Mouse (Mus musculus) stomach, embryonic 16.5 days (tissue): ENCODE results near the gene Dnajc3. TPM values are rescaled to one million over a fixed set of nuclear protein-coding genes. Genes with fewer than 3 reads are reported as not detected.
"Not testable (repeated sequence)": the region's sequence is repeated elsewhere in the genome, so short reads cannot be mapped to it uniquely, and the experiment has no call there.

Source experiments
- ATAC-seq: fragments of 200-750 bp; cut with Nextera tagmentation; 2 replicates; pipeline ENCODE4 v1.8.0; 2017; ENCODE audit warnings: moderate number of reproducible peaks, moderate TSS enrichment; ENCODE audit not compliant: insufficient read depth, low FRiP score
- H3K27ac ChIP-seq: fragments of 300-500 bp; sonication (generic); 2 replicates; pipeline ENCODE4 v1.5.1; 2014; ENCODE audit warnings: low read length
- H3K27me3 ChIP-seq: fragments of 300-500 bp; sonication (generic); 2 replicates; pipeline ENCODE4 v1.6.1; 2014; ENCODE audit warnings: low read length, control low read depth, mixed read lengths; ENCODE audit not compliant: control insufficient read depth, insufficient read depth
- H3K36me3 ChIP-seq: fragments of 300-500 bp; sonication (generic); 2 replicates; pipeline ENCODE4 v1.6.1; 2014; ENCODE audit warnings: low read length; ENCODE audit not compliant: control insufficient read depth, insufficient read depth
- H3K4me1 ChIP-seq: fragments of 300-500 bp; sonication (generic); 2 replicates; pipeline ENCODE4 v1.6.1; 2014; ENCODE audit warnings: low read length, control low read depth, mixed read lengths; ENCODE audit not compliant: control insufficient read depth, insufficient read depth
- H3K4me2 ChIP-seq: fragments of 300-500 bp; sonication (generic); 2 replicates; pipeline ENCODE4 v1.6.1; 2014; ENCODE audit warnings: low read depth, low read length, mixed read lengths
- H3K4me3 ChIP-seq: fragments of 300-500 bp; sonication (generic); replicated peaks from 2 replicates; pipeline ENCODE4 v1.5.1; 2014; ENCODE audit warnings: mild to moderate bottlenecking, low read length
- H3K9ac ChIP-seq: fragments of 300-500 bp; sonication (generic); 2 replicates; pipeline ENCODE4 v1.6.1; 2014; ENCODE audit warnings: low read length
- H3K9me3 ChIP-seq: fragments of 300-500 bp; sonication (generic); replicated peaks from 2 replicates; pipeline ENCODE4 v1.6.1; 2016; ENCODE audit warnings: low read length, control low read depth; ENCODE audit not compliant: control insufficient read depth
- WGBS: fragments of 180-500 bp; shearing (Covaris S2); extraction: QIAGEN DNeasy Blood & Tissue Kit; methylation state at CpG from one replicate; pipeline ENCODE4 v1.1.7; 2014; 5-methylcytosine and 5-hydroxymethylcytosine counted together
- polyA plus RNA-seq: library from polyadenylated mRNA; unstranded; fragments of >200 nt; fragmentation: Nextera tagmentation; extraction: Ambion mirVana; gene quantifications from 2 replicates; pipeline ENCODE4 v1.2.1, GENCODE M21; 2015

Gene Dnajc3
- polyA plus RNA-seq, 1 experiment from 2014 or later: 60.1 TPM

- ATAC-seq: no peak
- H3K4me1 ChIP-seq: no peaks in the 10 kb centered on the region
- H3K36me3 ChIP-seq: peaks cover 32% of the 10 kb centered on the region
- H3K27ac ChIP-seq: no peak overlapping the region
- no peak overlapping the region for H3K4me2 ChIP-seq
- no peaks in the 10 kb centered on the region for H3K27me3 ChIP-seq
- 92% methylated on average over 6 of the region's 6 CpGs for WGBS
- no peaks in the 10 kb centered on the region for H3K9me3 ChIP-seq
- H3K4me3 ChIP-seq: no peak overlapping the region
- no peak overlapping the region for H3K9ac ChIP-seq
Observed at GRCm38 (mm10) chr14:118972268-118972667, 34.5 kb downstream of the Dnajc3 start.

GRCm38 (mm10) chr14:118977136-118977816, 39.5 kb downstream of the Dnajc3 start:
- Histone ChIP-seq H3K27ac (no peak overlapping the region), H3K9ac (no peak overlapping the region), H3K36me3 (peaks cover 21% of the 10 kb centered on the region), H3K4me1 (no peaks in the 10 kb centered on the region), H3K9me3 (no peaks in the 10 kb centered on the region), H3K4me2 (no peak overlapping the region), H3K4me3 (no peak overlapping the region), H3K27me3 (no peaks in the 10 kb centered on the region)
- WGBS: 73% methylated on average over 8 of the region's 8 CpGs
- ATAC-seq: no peak

GRCm38 (mm10) chr14:118979571-118980325, 42.0 kb downstream of the Dnajc3 start:
- H3K27me3 ChIP-seq: no peaks in the 10 kb centered on the region
- no peaks in the 10 kb centered on the region for H3K4me1 ChIP-seq
- H3K9ac ChIP-seq: no peak overlapping the region
- ATAC-seq: no peak
- no peak overlapping the region for H3K4me2 ChIP-seq
- peaks cover 17% of the 10 kb centered on the region for H3K36me3 ChIP-seq
- no peak overlapping the region for H3K27ac ChIP-seq
- H3K9me3 ChIP-seq: no peaks in the 10 kb centered on the region
- 72% methylated on average over 7 of the region's 7 CpGs for WGBS
- H3K4me3 ChIP-seq: no peak overlapping the region

GRCm38 (mm10) chr14:118980358-118980757, 42.6 kb downstream of the Dnajc3 start:
- H3K9me3 ChIP-seq: no peaks in the 10 kb centered on the region
- H3K27ac ChIP-seq: no peak overlapping the region
- no peak overlapping the region for H3K4me2 ChIP-seq
- H3K4me1 ChIP-seq: no peaks in the 10 kb centered on the region
- ATAC-seq: no peak
- WGBS: 67% methylated on average over 5 of the region's 5 CpGs
- H3K36me3 ChIP-seq: peaks cover 16% of the 10 kb centered on the region
- no peak overlapping the region for H3K4me3 ChIP-seq
- no peak overlapping the region for H3K9ac ChIP-seq
- H3K27me3 ChIP-seq: no peaks in the 10 kb centered on the region

GRCm38 (mm10) chr14:118980890-118981289, 43.1 kb downstream of the Dnajc3 start:
- Histone ChIP-seq H3K9ac (no peak overlapping the region), H3K36me3 (peaks cover 10% of the 10 kb centered on the region), H3K4me1 (no peaks in the 10 kb centered on the region), H3K4me2 (no peak overlapping the region), H3K4me3 (no peak overlapping the region), H3K27me3 (no peaks in the 10 kb centered on the region), H3K27ac (no peak overlapping the region), H3K9me3 (no peaks in the 10 kb centered on the region)
- 79% methylated on average over 8 of the region's 8 CpGs for WGBS
- no peak for ATAC-seq

- H3K9me3 ChIP-seq, H3K4me2 ChIP-seq, H3K36me3 ChIP-seq, H3K27ac ChIP-seq, H3K27me3 ChIP-seq, H3K4me3 ChIP-seq, H3K4me1 ChIP-seq, H3K9ac ChIP-seq: not testable (repeated sequence)
- WGBS: 84% methylated on average over 4 of the region's 6 CpGs
- 0 out of 2 replicates have a peak, but pooled peaks have one; percentile 40 for ATAC-seq
Observed at GRCm38 (mm10) chr14:118981711-118982428, 44.1 kb downstream of the Dnajc3 start.

GRCm38 (mm10) chr14:118982429-118983045, 44.8 kb downstream of the Dnajc3 start:
- H3K4me3 ChIP-seq, H3K36me3 ChIP-seq, H3K27me3 ChIP-seq, H3K4me2 ChIP-seq, H3K9ac ChIP-seq, H3K4me1 ChIP-seq, H3K9me3 ChIP-seq: not testable (repeated sequence)
- 65% methylated on average over 9 of the region's 11 CpGs for WGBS
- peak overlapping the region; percentile 17; the same call in 1 of the 2 replicates for H3K27ac ChIP-seq
- 0 out of 2 replicates have a peak, but pooled peaks have one; percentile 63 for ATAC-seq

- Histone ChIP-seq H3K9me3 (no peaks in the 10 kb centered on the region), H3K27ac (no peak overlapping the region), H3K4me2 (no peak overlapping the region), H3K9ac (no peak overlapping the region), H3K4me3 (no peak overlapping the region), H3K27me3 (no peaks in the 10 kb centered on the region), H3K36me3 (no peaks in the 10 kb centered on the region), H3K4me1 (no peaks in the 10 kb centered on the region)
- no peak for ATAC-seq
Observed at GRCm38 (mm10) chr14:118983396-118983795, 45.6 kb downstream of the Dnajc3 start.

- Histone ChIP-seq H3K36me3 (no peaks in the 10 kb centered on the region), H3K27me3 (no peaks in the 10 kb centered on the region), H3K9me3 (no peaks in the 10 kb centered on the region), H3K27ac (no peak overlapping the region), H3K9ac (no peak overlapping the region), H3K4me1 (no peaks in the 10 kb centered on the region), H3K4me3 (no peak overlapping the region), H3K4me2 (no peak overlapping the region)
- no peak for ATAC-seq
- WGBS: 80% methylated on average over 4 of the region's 4 CpGs
Observed at GRCm38 (mm10) chr14:118984161-118984560, 46.4 kb downstream of the Dnajc3 start.
